In genomic region chr6:125090341-125091085, GRCm38 (mm10) we compare ENCODE assay signal across 9 mouse cellular contexts. TPM values are rescaled to one million over a fixed set of nuclear protein-coding genes. Genes with fewer than 3 reads are reported as not detected.
DNase-seq lines count a peak whose midpoint lies in the region; ATAC-seq and TF ChIP-seq lines count a peak whose summit lies in the region.
"Had no signal": no experiment of that assay in that cellular context is flagged by ENCODE, and none has a peak within 500 bp of the region (broad histone marks: within the 10 kb centered on the region; RNA-seq: fewer than 3 reads in every experiment).

No protein-coding gene starts in this region.

- no peak; a peak in 1 of 4 replicates for TF ChIP-seq EP300 in MEL (IDR thresholded peaks at IDR 0.05; ENCODE audit: low read depth in 1 of 2, low read length in 2 of 2)

- 59% methylated on average over 10 of the region's 10 CpGs for WGBS in heart, embryonic 14.5 days
- 48% methylated on average over 10 of the region's 10 CpGs for WGBS in forebrain, postnatal 0 days
- 63% methylated on average over 10 of the region's 10 CpGs for WGBS in midbrain, embryonic 10.5 days

- no peak for TF ChIP-seq RAD21 in MEL (IDR thresholded peaks at IDR 0.05; ENCODE audit: low read depth, low read length)

- H3K9me3 ChIP-seq in heart, embryonic 14.5 days (ENCODE audit: control insufficient read depth, low read length) = no peaks in the 10 kb centered on the region
- no peaks in the 10 kb centered on the region for H3K9me3 ChIP-seq in MEL (replicated peaks; ENCODE audit: insufficient read depth, low read length)
- no peaks in the 10 kb centered on the region for H3K9me3 ChIP-seq in forebrain, postnatal 0 days (ENCODE audit: low read length)
- no peaks in the 10 kb centered on the region for H3K9me3 ChIP-seq in midbrain, embryonic 10.5 days (replicated peaks)

- DNase-seq in heart, adult 11 months = no peak
- peak; percentile 79 for DNase-seq in MEL (ENCODE audit: low read depth, low spot score)
- DNase-seq in forebrain, postnatal 0 days = no peak
- no peak for DNase-seq in midbrain, embryonic 10.5 days (ENCODE audit: low spot score)
- DNase-seq in ovary, adult 18-20 months (ENCODE audit: low spot score) = no peak
- DNase-seq in gastrocnemius, postnatal 10 days = no peak
- no peak for DNase-seq in kidney, postnatal 14 days

- H3K27me3 ChIP-seq in heart, embryonic 14.5 days (ENCODE audit: control insufficient read depth, insufficient read depth, low read length) = no peaks in the 10 kb centered on the region
- H3K27me3 ChIP-seq in MEL (ENCODE audit: control insufficient read depth in 1 of 2, insufficient read depth in 2 of 2, low read length in 2 of 2) = no peaks in the 10 kb centered on the region
- no peaks in the 10 kb centered on the region for H3K27me3 ChIP-seq in forebrain, postnatal 0 days (ENCODE audit: insufficient read depth, low read length)
- no peaks in the 10 kb centered on the region for H3K27me3 ChIP-seq in midbrain, embryonic 10.5 days (ENCODE audit: low read depth, poor library complexity, severe bottlenecking)
- H3K27me3 ChIP-seq: CH12.LX had no signal

- peak overlapping the region in 1 of 2 experiments; percentile 16; a peak in 2 of 4 replicates for H3K4me3 ChIP-seq in heart, embryonic 14.5 days (ENCODE audit: control insufficient read depth in 1 of 2, insufficient read depth in 1 of 2, low read depth in 1 of 2, low read length in 2 of 2)
- peak overlapping the region; percentile 33 to 44 for H3K4me3 ChIP-seq in MEL (ENCODE audit: control insufficient read depth in 1 of 2, insufficient read depth in 1 of 2, low read depth in 2 of 2, low read length in 2 of 2)
- 0 out of 2 replicates have a peak overlapping the region, but pooled peaks have one; percentile 18 for H3K4me3 ChIP-seq in forebrain, postnatal 0 days (ENCODE audit: low read depth, low read length)
- peak overlapping the region; percentile 50 for H3K4me3 ChIP-seq in midbrain, embryonic 10.5 days

- H3K36me3 ChIP-seq in heart, embryonic 14.5 days (ENCODE audit: control insufficient read depth, insufficient read depth, low read length) = no peaks in the 10 kb centered on the region
- peaks cover 0 to 19% of the 10 kb centered on the region in 2 experiments; a peak in 2 of 4 replicates for H3K36me3 ChIP-seq in MEL (ENCODE audit: control insufficient read depth in 1 of 2, insufficient read depth in 2 of 2, low read length in 2 of 2)
- no peaks in the 10 kb centered on the region for H3K36me3 ChIP-seq in forebrain, postnatal 0 days (ENCODE audit: insufficient read depth)
- H3K36me3 ChIP-seq in midbrain, embryonic 10.5 days = no peaks in the 10 kb centered on the region

- H3K27ac ChIP-seq in heart, embryonic 14.5 days (replicated peaks in 1 of 2; ENCODE audit: control insufficient read depth in 1 of 2, insufficient read depth in 1 of 2, low read depth in 2 of 2, low read length in 2 of 2) = peak overlapping the region; percentile 85 to 94
- H3K27ac ChIP-seq in MEL (ENCODE audit: control insufficient read depth, low read depth, low read length) = peak overlapping the region; percentile 73
- peak overlapping the region; percentile 94 for H3K27ac ChIP-seq in forebrain, postnatal 0 days (ENCODE audit: low read depth, low read length)
- H3K27ac ChIP-seq in midbrain, embryonic 10.5 days (replicated peaks) = peak overlapping the region; percentile 95

- no peaks in the 10 kb centered on the region; the same call in 1 of the 2 replicates for H3K79me2 ChIP-seq in MEL (ENCODE audit: control insufficient read depth, insufficient read depth, low read length, poor library complexity)

- no peak for TF ChIP-seq CTCF in MEL (IDR thresholded peaks at IDR 0.05 in 2 of 3, conservative IDR thresholded peaks at IDR 0.05 in 1 of 3; ENCODE audit: control insufficient read depth in 1 of 3, insufficient read depth in 1 of 3, low read depth in 2 of 3, low read length in 3 of 3, poor library complexity in 1 of 3, severe bottlenecking in 1 of 3)
- TF ChIP-seq CTCF in forebrain, postnatal 0 days (IDR thresholded peaks at IDR 0.05; ENCODE audit: low read depth) = no peak

- peak in 1 of 2 experiments; percentile 33; a peak in 1 of 4 replicates for TF ChIP-seq POLR2A in MEL (IDR thresholded peaks at IDR 0.05; ENCODE audit: control insufficient read depth in 1 of 2, insufficient read depth in 1 of 2, low read depth in 1 of 2, low read length in 2 of 2, poor library complexity in 1 of 2)

- peak overlapping the region; percentile 62 for H3K4me2 ChIP-seq in heart, embryonic 14.5 days (ENCODE audit: low read length)
- H3K4me2 ChIP-seq in forebrain, postnatal 0 days (ENCODE audit: low read depth) = peak overlapping the region; percentile 53

- ATAC-seq in heart, embryonic 14.5 days (ENCODE audit: insufficient number of reproducible peaks, insufficient read depth, low FRiP score, low read depth) = no peak
- ATAC-seq in forebrain, postnatal 0 days = no peak

- H3K9ac ChIP-seq in heart, embryonic 14.5 days (ENCODE audit: low read length) = 0 out of 2 replicates have a peak overlapping the region, but pooled peaks have one; percentile 66
- H3K9ac ChIP-seq in MEL (ENCODE audit: control insufficient read depth, low read depth, low read length, poor library complexity, severe bottlenecking) = peak overlapping the region; percentile 59
- H3K9ac ChIP-seq in forebrain, postnatal 0 days = peak overlapping the region; percentile 55

- peaks cover 17 to 26% of the 10 kb centered on the region in 2 experiments for H3K4me1 ChIP-seq in heart, embryonic 14.5 days (ENCODE audit: control insufficient read depth in 2 of 2, insufficient read depth in 2 of 2, low read length in 2 of 2)
- peaks cover 8 to 19% of the 10 kb centered on the region in 2 experiments for H3K4me1 ChIP-seq in MEL (ENCODE audit: control insufficient read depth in 1 of 2, insufficient read depth in 2 of 2, low read length in 2 of 2)
- H3K4me1 ChIP-seq in forebrain, postnatal 0 days (ENCODE audit: insufficient read depth) = peaks cover 21% of the 10 kb centered on the region
- peaks cover 48% of the 10 kb centered on the region for H3K4me1 ChIP-seq in midbrain, embryonic 10.5 days

TF ChIP-seq in MEL, 35 proteins besides CTCF, POLR2A, EP300 and RAD21 (continues in another document):
- TF ChIP-seq GATA1 (IDR thresholded peaks at IDR 0.05; ENCODE audit: low read depth, low read length) (no peak), ZNF384 (IDR thresholded peaks at IDR 0.05; ENCODE audit: low read depth, low read length) (no peak), POLR2AphosphoS2 (IDR thresholded peaks at IDR 0.05; ENCODE audit: low read length) (no peak; the same call in 1 of the 2 replicates)

RNA-seq across cellular contexts. Expression of gene Chd4, which starts 5.3 kb away (rescaled TPM):
- 58.6 and 67.4 TPM in 2 replicates for polyA plus RNA-seq in heart, embryonic 14.5 days (2014; fragmentation: Nextera tagmentation; extraction: Ambion mirVana)
- total RNA-seq in MEL (2012; rRNA removed) = 173 and 193 TPM in 2 replicates
- 100 to 1,000 TPM in 1 of 2 experiments, 10 to 100 TPM in 1; 93.0 to 232 TPM for polyA plus RNA-seq in MEL (2012; ENCODE audit: insufficient read depth in 1 of 2, insufficient read length in 2 of 2, low read depth in 1 of 2, low replicate concordance in 2 of 2, missing spikeins in 1 of 2)
- total RNA-seq in forebrain, postnatal 0 days (2014; rRNA removed) = 121 and 141 TPM in 2 replicates
- polyA plus RNA-seq in forebrain, postnatal 0 days (2015; fragmentation: Nextera tagmentation; extraction: Ambion mirVana) = 53.3 and 72.6 TPM in 2 replicates
- polyA plus RNA-seq in midbrain, embryonic 10.5 days (2016; fragmentation: Nextera tagmentation; extraction: Ambion mirVana) = 90.7 and 103 TPM in 2 replicates
- 100 to 1,000 TPM; 108 to 125 TPM for total RNA-seq in gastrocnemius, postnatal 10 days (2021)

RNA-seq across cellular contexts. Expression of gene Lpar5, which starts 22.8 kb away (rescaled TPM):
- polyA plus RNA-seq in heart, embryonic 14.5 days (2014; fragmentation: Nextera tagmentation; extraction: Ambion mirVana) = 0.36 TPM in 1 of 2 replicates, not detected in the other
- total RNA-seq in MEL (2012; rRNA removed) = 2.8 and 3.5 TPM in 2 replicates
- 10 to 100 TPM in 1 of 2 experiments, not detected in 1; 16.2 TPM for polyA plus RNA-seq in MEL (2012; ENCODE audit: insufficient read depth in 1 of 2, insufficient read length in 2 of 2, low read depth in 1 of 2, low replicate concordance in 2 of 2, missing spikeins in 1 of 2)
- total RNA-seq in forebrain, postnatal 0 days (2014; rRNA removed) = 0.38 and 0.71 TPM in 2 replicates
- polyA plus RNA-seq in forebrain, postnatal 0 days (2015; fragmentation: Nextera tagmentation; extraction: Ambion mirVana) = 0.59 and 0.61 TPM in 2 replicates
- polyA plus RNA-seq in midbrain, embryonic 10.5 days (2016; fragmentation: Nextera tagmentation; extraction: Ambion mirVana) = 0.16 and 0.19 TPM in 2 replicates
- under 1 TPM; 0.16 to 0.41 TPM for total RNA-seq in gastrocnemius, postnatal 10 days (2021)

RNA-seq across cellular contexts. Expression of gene Acrbp, which starts 41.0 kb away (rescaled TPM):
- 5.4 and 6.5 TPM in 2 replicates for polyA plus RNA-seq in heart, embryonic 14.5 days (2014; fragmentation: Nextera tagmentation; extraction: Ambion mirVana)
- 1.2 and 3.3 TPM in 2 replicates for total RNA-seq in MEL (2012; rRNA removed)
- polyA plus RNA-seq in MEL (2012; ENCODE audit: insufficient read depth in 1 of 2, insufficient read length in 2 of 2, low read depth in 1 of 2, low replicate concordance in 2 of 2, missing spikeins in 1 of 2) = 1 to 10 TPM in 1 of 2 experiments, not detected in 1; 5.3 TPM
- 11.3 and 12.2 TPM in 2 replicates for total RNA-seq in forebrain, postnatal 0 days (2014; rRNA removed)
- 11.4 and 13.8 TPM in 2 replicates for polyA plus RNA-seq in forebrain, postnatal 0 days (2015; fragmentation: Nextera tagmentation; extraction: Ambion mirVana)
- 10.1 and 14.2 TPM in 2 replicates for polyA plus RNA-seq in midbrain, embryonic 10.5 days (2016; fragmentation: Nextera tagmentation; extraction: Ambion mirVana)
- total RNA-seq in gastrocnemius, postnatal 10 days (2021) = 1 to 10 TPM; 2.7 to 4.7 TPM

RNA-seq across cellular contexts. Expression of gene Nop2, which starts 41.2 kb away (rescaled TPM):
- polyA plus RNA-seq in heart, embryonic 14.5 days (2014; fragmentation: Nextera tagmentation; extraction: Ambion mirVana) = 35.3 and 36.6 TPM in 2 replicates
- total RNA-seq in MEL (2012; rRNA removed) = 210 and 263 TPM in 2 replicates
- polyA plus RNA-seq in MEL (2012; ENCODE audit: insufficient read depth in 1 of 2, insufficient read length in 2 of 2, low read depth in 1 of 2, low replicate concordance in 2 of 2, missing spikeins in 1 of 2) = 100 to 1,000 TPM; 221 to 337 TPM
- 47.2 and 56.0 TPM in 2 replicates for total RNA-seq in forebrain, postnatal 0 days (2014; rRNA removed)
- polyA plus RNA-seq in forebrain, postnatal 0 days (2015; fragmentation: Nextera tagmentation; extraction: Ambion mirVana) = 39.6 and 43.5 TPM in 2 replicates
- polyA plus RNA-seq in midbrain, embryonic 10.5 days (2016; fragmentation: Nextera tagmentation; extraction: Ambion mirVana) = 72.6 and 86.4 TPM in 2 replicates
- 10 to 100 TPM; 16.0 to 21.1 TPM for total RNA-seq in gastrocnemius, postnatal 10 days (2021)

RNA-seq across cellular contexts. Expression of gene Ing4, which starts 51.0 kb away (rescaled TPM):
- 67.1 and 76.1 TPM in 2 replicates for polyA plus RNA-seq in heart, embryonic 14.5 days (2014; fragmentation: Nextera tagmentation; extraction: Ambion mirVana)
- total RNA-seq in MEL (2012; rRNA removed) = 26.3 and 29.5 TPM in 2 replicates
- 10 to 100 TPM in 1 of 2 experiments, not detected in 1; 34.9 TPM for polyA plus RNA-seq in MEL (2012; ENCODE audit: insufficient read depth in 1 of 2, insufficient read length in 2 of 2, low read depth in 1 of 2, low replicate concordance in 2 of 2, missing spikeins in 1 of 2)
- 83.4 and 103 TPM in 2 replicates for total RNA-seq in forebrain, postnatal 0 days (2014; rRNA removed)
- 102 and 111 TPM in 2 replicates for polyA plus RNA-seq in forebrain, postnatal 0 days (2015; fragmentation: Nextera tagmentation; extraction: Ambion mirVana)
- 121 and 149 TPM in 2 replicates for polyA plus RNA-seq in midbrain, embryonic 10.5 days (2016; fragmentation: Nextera tagmentation; extraction: Ambion mirVana)
- total RNA-seq in gastrocnemius, postnatal 10 days (2021) = 10 to 100 TPM; 33.4 to 42.7 TPM

Comparison
In these comparisons a context has a peak if more than half of its experiments do, and no peak if none do; other contexts are left out.
1. RNA of gene Lpar5, which starts 22.8 kb away (polyA plus RNA-seq): 16.2 TPM in MEL; 0.59 to 0.61 TPM in forebrain, postnatal 0 days, 0.16 to 0.19 TPM in midbrain, embryonic 10.5 days and 0.36 TPM in heart, embryonic 14.5 days; every median in the first group is over 10 times any median in the second.
2. Peak in every context shown above with its lines, with median percentiles within 50 percentile points of each other: H3K27ac ChIP-seq and H3K9ac ChIP-seq.